Mouse (Mus musculus): Measurements from ENCODE around the gene Hils1. TPM values are rescaled to one million over a fixed set of nuclear protein-coding genes. Genes with fewer than 3 reads are reported as not detected.

Gene Hils1
- polyA plus RNA-seq, 1 experiment, result not detected

DNA sequence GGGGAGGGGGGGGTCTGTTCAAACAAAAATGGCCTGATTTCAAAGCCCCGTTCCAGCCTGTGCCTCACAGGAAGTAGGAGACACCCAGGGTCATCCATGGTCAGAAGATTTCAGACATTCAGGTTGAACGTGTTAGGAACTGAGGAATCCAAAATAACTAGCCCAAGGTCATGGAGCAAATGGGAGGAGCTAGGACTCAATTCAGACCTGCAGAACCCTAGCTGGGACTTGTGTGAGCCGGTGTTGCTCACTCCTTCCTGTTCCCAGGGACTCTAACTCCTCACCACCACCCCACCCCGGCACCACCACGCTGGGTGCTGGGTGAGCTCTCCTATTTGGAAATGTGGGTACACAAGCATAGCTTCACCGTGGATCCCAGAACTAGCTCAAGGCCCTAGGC, 19.9 kb downstream of the Hils1 start:
- H3K4me1 ChIP-seq (ENCODE audit: control insufficient read depth, insufficient read depth, low read length), result peaks cover 8% of the 10 kb centered on the region

GRCm38 (mm10) chr11:94987851-94988250, 20.5 kb downstream of the Hils1 start:
- Histone ChIP-seq H3K9me3 (replicated peaks; ENCODE audit: control insufficient read depth, insufficient read depth, low read length, poor library complexity, severe bottlenecking) (no peaks in the 10 kb centered on the region), H3K27ac (ENCODE audit: insufficient read depth, low read length) (peak overlapping the region; percentile 80; the same call in 1 of the 2 replicates), H3K36me3 (ENCODE audit: control insufficient read depth, insufficient read depth, low read length, poor library complexity, severe bottlenecking) (no peaks in the 10 kb centered on the region), H3K4me1 (ENCODE audit: control insufficient read depth, insufficient read depth, low read length) (peaks cover 8% of the 10 kb centered on the region), H3K9ac (ENCODE audit: low read depth, poor library complexity, severe bottlenecking) (peak overlapping the region; percentile 91; the same call in 1 of the 2 replicates), H3K4me3 (ENCODE audit: low read depth, low read length) (no peak overlapping the region), H3K27me3 (ENCODE audit: control insufficient read depth, insufficient read depth, low read length, poor library complexity, severe bottlenecking) (peaks cover 3% of the 10 kb centered on the region; the same call in 1 of the 2 replicates)
- no peak for TF ChIP-seq CTCF (IDR thresholded peaks at IDR 0.05; ENCODE audit: low read depth, low read length)
- TF ChIP-seq EP300 (IDR thresholded peaks at IDR 0.05; ENCODE audit: insufficient read depth, low read depth, low read length), result no peak
- no peak for TF ChIP-seq POLR2A (IDR thresholded peaks at IDR 0.05; ENCODE audit: insufficient read depth, low read length)

More for the DNA sequence above, 19.9 kb downstream of the Hils1 start:
- H3K9ac ChIP-seq (ENCODE audit: low read depth, poor library complexity, severe bottlenecking), result no peak overlapping the region
- TF ChIP-seq POLR2A (IDR thresholded peaks at IDR 0.05; ENCODE audit: insufficient read depth, low read length) (no peak), EP300 (IDR thresholded peaks at IDR 0.05; ENCODE audit: insufficient read depth, low read depth, low read length) (0 out of 2 replicates have a peak, but pooled peaks have one; percentile 18), CTCF (IDR thresholded peaks at IDR 0.05; ENCODE audit: low read depth, low read length) (no peak)
- H3K9me3 ChIP-seq (replicated peaks; ENCODE audit: control insufficient read depth, insufficient read depth, low read length, poor library complexity, severe bottlenecking), result no peaks in the 10 kb centered on the region
- H3K4me3 ChIP-seq (ENCODE audit: low read depth, low read length), result no peak overlapping the region
- no peaks in the 10 kb centered on the region for H3K36me3 ChIP-seq (ENCODE audit: control insufficient read depth, insufficient read depth, low read length, poor library complexity, severe bottlenecking)
- peaks cover 3% of the 10 kb centered on the region; the same call in 1 of the 2 replicates for H3K27me3 ChIP-seq (ENCODE audit: control insufficient read depth, insufficient read depth, low read length, poor library complexity, severe bottlenecking)
- H3K27ac ChIP-seq (ENCODE audit: insufficient read depth, low read length), result peak overlapping the region; percentile 80

GRCm38 (mm10) chr11:94988780-94989561, 21.6 kb downstream of the Hils1 start:
- TF ChIP-seq POLR2A (IDR thresholded peaks at IDR 0.05; ENCODE audit: insufficient read depth, low read length) (no peak), CTCF (IDR thresholded peaks at IDR 0.05; ENCODE audit: low read depth, low read length) (no peak), EP300 (IDR thresholded peaks at IDR 0.05; ENCODE audit: insufficient read depth, low read depth, low read length) (no peak)
- peaks cover 8% of the 10 kb centered on the region for H3K4me1 ChIP-seq (ENCODE audit: control insufficient read depth, insufficient read depth, low read length)

GRCm38 (mm10) chr11:94989562-94990017, 22.2 kb downstream of the Hils1 start:
- Histone ChIP-seq H3K27ac (ENCODE audit: insufficient read depth, low read length) (peak overlapping the region; percentile 80), H3K4me1 (ENCODE audit: control insufficient read depth, insufficient read depth, low read length) (peaks cover 8% of the 10 kb centered on the region), H3K9me3 (replicated peaks; ENCODE audit: control insufficient read depth, insufficient read depth, low read length, poor library complexity, severe bottlenecking) (no peaks in the 10 kb centered on the region), H3K4me3 (ENCODE audit: low read depth, low read length) (peak overlapping the region; percentile 98), H3K9ac (ENCODE audit: low read depth, poor library complexity, severe bottlenecking) (peak overlapping the region; percentile 91), H3K27me3 (ENCODE audit: control insufficient read depth, insufficient read depth, low read length, poor library complexity, severe bottlenecking) (peaks cover 3% of the 10 kb centered on the region; the same call in 1 of the 2 replicates), H3K36me3 (ENCODE audit: control insufficient read depth, insufficient read depth, low read length, poor library complexity, severe bottlenecking) (no peaks in the 10 kb centered on the region)
- TF ChIP-seq POLR2A (IDR thresholded peaks at IDR 0.05; ENCODE audit: insufficient read depth, low read length) (no peak), EP300 (IDR thresholded peaks at IDR 0.05; ENCODE audit: insufficient read depth, low read depth, low read length) (peak; percentile 82; the same call in 1 of the 2 replicates)

More at GRCm38 (mm10) chr11:94988780-94989561, 21.6 kb downstream of the Hils1 start:
- no peaks in the 10 kb centered on the region for H3K36me3 ChIP-seq (ENCODE audit: control insufficient read depth, insufficient read depth, low read length, poor library complexity, severe bottlenecking)
- peak overlapping the region; percentile 80 for H3K27ac ChIP-seq (ENCODE audit: insufficient read depth, low read length)
- peak overlapping the region; percentile 91 for H3K9ac ChIP-seq (ENCODE audit: low read depth, poor library complexity, severe bottlenecking)
- no peaks in the 10 kb centered on the region for H3K9me3 ChIP-seq (replicated peaks; ENCODE audit: control insufficient read depth, insufficient read depth, low read length, poor library complexity, severe bottlenecking)
- H3K27me3 ChIP-seq (ENCODE audit: control insufficient read depth, insufficient read depth, low read length, poor library complexity, severe bottlenecking), result peaks cover 3% of the 10 kb centered on the region; the same call in 1 of the 2 replicates
- H3K4me3 ChIP-seq (ENCODE audit: low read depth, low read length), result peak overlapping the region; percentile 98

- Histone ChIP-seq H3K4me3 (ENCODE audit: low read depth, low read length) (peak overlapping the region; percentile 98), H3K4me1 (ENCODE audit: control insufficient read depth, insufficient read depth, low read length) (peaks cover 8% of the 10 kb centered on the region), H3K9me3 (replicated peaks; ENCODE audit: control insufficient read depth, insufficient read depth, low read length, poor library complexity, severe bottlenecking) (no peaks in the 10 kb centered on the region), H3K36me3 (ENCODE audit: control insufficient read depth, insufficient read depth, low read length, poor library complexity, severe bottlenecking) (no peaks in the 10 kb centered on the region), H3K9ac (ENCODE audit: low read depth, poor library complexity, severe bottlenecking) (peak overlapping the region; percentile 91), H3K27ac (ENCODE audit: insufficient read depth, low read length) (peak overlapping the region; percentile 40), H3K27me3 (ENCODE audit: control insufficient read depth, insufficient read depth, low read length, poor library complexity, severe bottlenecking) (peaks cover 3% of the 10 kb centered on the region; the same call in 1 of the 2 replicates)
- TF ChIP-seq CTCF (IDR thresholded peaks at IDR 0.05; ENCODE audit: low read depth, low read length) (no peak), POLR2A (IDR thresholded peaks at IDR 0.05; ENCODE audit: insufficient read depth, low read length) (no peak), EP300 (IDR thresholded peaks at IDR 0.05; ENCODE audit: insufficient read depth, low read depth, low read length) (no peak)
Observed at GRCm38 (mm10) chr11:94990102-94990748, 22.8 kb downstream of the Hils1 start.
